Mouse (Mus musculus) kidney, adult 2 months (tissue): ENCODE data around the gene Hist1h4b. TPM values are rescaled to one million over a fixed set of nuclear protein-coding genes. Genes with fewer than 3 reads are reported as not detected.
A peak's percentile ranks its signal among the peaks of the same experiment; 100 is the strongest.
"Not testable (repeated sequence)": the region's sequence is repeated elsewhere in the genome, so short reads cannot be mapped to it uniquely, and the experiment has no call there.

Experiments
- DNase-seq: peaks from one replicate; pipeline ENCODE4 v3.0.0; 2021
- H3K27ac ChIP-seq: fragments of 200-500 bp; 2 replicates; pipeline ENCODE4 v1.5.1; 2012; ENCODE audit warnings: low read depth, low read length, control low read depth, inconsistent platforms; ENCODE audit not compliant: insufficient read depth
- H3K27me3 ChIP-seq: fragments of 200-500 bp; replicated peaks from 2 replicates; pipeline ENCODE4 v1.6.1; 2012; ENCODE audit warnings: mild to moderate bottlenecking, moderate library complexity, low read length, inconsistent platforms; ENCODE audit not compliant: control insufficient read depth, insufficient read depth
- H3K36me3 ChIP-seq: fragments of 200-500 bp; 2 replicates; pipeline ENCODE4 v1.6.1; 2012; ENCODE audit warnings: mild to moderate bottlenecking, moderate library complexity, low read length, inconsistent platforms; ENCODE audit not compliant: control insufficient read depth, insufficient read depth
- H3K4me1 ChIP-seq: fragments of 200-500 bp; 2 replicates; pipeline ENCODE4 v1.6.1; 2011; ENCODE audit warnings: low read length; ENCODE audit not compliant: control insufficient read depth, insufficient read depth
- H3K4me3 ChIP-seq: fragments of 200-500 bp; 2 replicates; pipeline ENCODE4 v1.5.1; 2011; ENCODE audit warnings: mild to moderate bottlenecking, low read depth, low read length, control low read depth; ENCODE audit not compliant: insufficient read depth
- CTCF ChIP-seq: fragments of 200-500 bp; conservative IDR thresholded peaks from 2 replicates; pipeline ENCODE4 v1.5.1; 2011; ENCODE audit warnings: low read depth, mild to moderate bottlenecking, control low read depth, low read length, moderate library complexity, mixed read lengths; ENCODE audit not compliant: insufficient read depth, insufficient read length
- POLR2A ChIP-seq: fragments of 200-500 bp; IDR thresholded peaks from one replicate; pipeline ENCODE4 v1.6.1; 2011; ENCODE audit warnings: low read depth, low read length, control low read depth
- whole genome bisulfite sequencing: fragments of 180-500 bp; shearing (Covaris S2); methylation state at CpG from one replicate; pipeline ENCODE4 v1.1.7; 2018; 5-methylcytosine and 5-hydroxymethylcytosine counted together
- polyA plus RNA-seq: library from polyadenylated mRNA; depleted of rRNA; stranded (reverse); fragments of >200 nt; gene quantifications from 2 replicates; pipeline ENCODE4 v1.2.3, GENCODE M21; 2012

The Hist1h4b gene
- polyA plus RNA-seq, 1 experiment = 3.1 TPM

DNA sequence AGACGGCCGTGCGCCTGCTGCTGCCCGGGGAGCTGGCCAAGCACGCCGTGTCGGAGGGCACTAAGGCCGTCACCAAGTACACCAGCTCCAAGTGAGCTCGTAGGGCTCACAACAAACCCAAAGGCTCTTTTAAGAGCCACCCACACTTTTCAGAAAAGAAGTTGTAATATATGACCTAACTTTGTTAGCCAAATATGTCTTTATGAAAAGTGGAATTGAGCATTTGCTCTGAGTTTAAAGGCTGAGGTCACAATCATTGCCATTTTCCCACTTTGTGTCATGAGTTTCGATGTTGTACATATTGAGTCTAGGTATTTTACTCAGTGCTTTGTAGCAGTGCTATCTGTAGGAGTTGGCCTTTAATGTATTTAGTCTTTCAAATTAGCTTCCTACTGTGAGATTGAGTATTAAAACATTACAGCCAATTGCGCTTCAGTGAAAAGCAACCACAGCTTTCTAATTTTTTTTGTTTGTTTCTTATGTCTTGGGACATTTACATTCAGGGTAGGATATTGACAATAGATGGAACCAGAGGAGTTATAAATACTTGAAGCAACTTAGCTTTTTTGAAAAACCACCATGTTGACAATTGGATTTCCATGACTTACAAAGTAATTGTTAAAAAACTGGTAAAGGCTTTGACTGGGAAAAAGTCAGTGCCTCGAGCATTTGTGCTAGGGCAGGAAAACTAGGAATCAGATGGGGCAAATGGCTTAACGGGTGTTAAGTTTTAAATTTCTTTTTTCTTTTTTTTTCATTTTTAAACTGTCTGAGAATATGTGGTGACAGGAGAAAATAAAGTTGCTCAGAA, 9.5 kb upstream of the Hist1h4b start:
- peaks cover 5% of the 10 kb centered on the region; the same call in 1 of the 2 replicates for H3K4me1 ChIP-seq
- no peaks in the 10 kb centered on the region for H3K36me3 ChIP-seq
- 9% methylated on average over 13 of the region's 13 CpGs for WGBS
- H3K27me3 ChIP-seq = no peaks in the 10 kb centered on the region
- no peak overlapping the region for H3K27ac ChIP-seq
- TF ChIP-seq CTCF (no peak), POLR2A (no peak)
- DNase-seq = no peak
- no peak overlapping the region for H3K4me3 ChIP-seq

DNA sequence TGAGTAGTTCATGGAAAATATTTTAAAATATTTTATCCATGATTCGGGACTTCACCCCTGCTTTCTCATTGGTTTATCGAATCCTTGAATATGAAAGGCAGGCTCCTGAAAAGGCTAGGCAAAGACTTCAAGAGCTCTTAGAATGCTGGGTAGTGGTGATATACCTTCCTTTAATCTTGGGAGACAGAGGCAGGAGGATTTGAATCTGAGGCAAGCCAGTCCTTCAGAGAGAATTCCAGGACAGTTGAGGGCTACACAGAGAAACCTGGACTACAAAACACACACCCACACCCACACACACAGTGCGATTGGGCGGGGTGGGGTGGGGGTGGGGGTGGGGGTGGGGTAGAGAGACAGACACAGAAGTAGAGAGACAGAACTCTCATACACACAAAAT, 8.9 kb upstream of the Hist1h4b start:
- Histone ChIP-seq H3K27me3 (no peaks in the 10 kb centered on the region), H3K4me1 (peaks cover 5% of the 10 kb centered on the region; the same call in 1 of the 2 replicates), H3K4me3 (no peak overlapping the region), H3K36me3 (no peaks in the 10 kb centered on the region), H3K27ac (no peak overlapping the region)
- WGBS = 17% methylated on average over 4 of the region's 4 CpGs
- TF ChIP-seq CTCF = no peak
- TF ChIP-seq POLR2A = no peak
- no peak for DNase-seq

DNA sequence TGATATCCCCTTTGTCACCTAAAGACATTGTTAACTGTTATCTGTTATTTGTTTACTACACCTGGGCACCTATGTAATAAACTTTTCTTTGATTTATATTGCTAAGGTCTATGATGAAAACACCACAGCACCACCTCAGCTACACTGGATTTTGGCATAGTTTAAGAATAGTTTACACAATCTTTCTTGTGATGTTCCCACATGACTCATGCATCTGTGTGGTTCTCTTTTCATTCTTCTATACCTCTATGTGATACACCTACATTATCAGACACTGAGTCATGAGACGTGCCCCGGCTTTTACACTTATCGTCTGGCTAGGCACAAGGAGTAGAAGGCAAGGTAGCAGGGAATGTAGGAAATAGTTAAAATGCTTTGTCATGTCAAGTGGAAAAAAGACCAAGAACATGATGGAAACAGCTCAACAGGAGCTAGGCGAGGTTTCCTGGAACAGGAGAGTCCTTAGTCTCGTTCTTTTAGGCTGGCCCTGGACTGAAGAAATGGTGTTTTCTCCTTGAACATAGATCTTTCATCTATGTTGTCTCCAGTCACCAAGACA, 7.2 kb upstream of the Hist1h4b start:
- no peaks in the 10 kb centered on the region for H3K36me3 ChIP-seq
- WGBS = 93% methylated on average over 5 of the region's 5 CpGs
- TF ChIP-seq CTCF = no peak
- no peak for TF ChIP-seq POLR2A
- no peak for DNase-seq
- no peak overlapping the region for H3K27ac ChIP-seq
- peaks cover 5% of the 10 kb centered on the region; the same call in 1 of the 2 replicates for H3K4me1 ChIP-seq
- H3K27me3 ChIP-seq = no peaks in the 10 kb centered on the region
- H3K4me3 ChIP-seq = no peak overlapping the region

DNA sequence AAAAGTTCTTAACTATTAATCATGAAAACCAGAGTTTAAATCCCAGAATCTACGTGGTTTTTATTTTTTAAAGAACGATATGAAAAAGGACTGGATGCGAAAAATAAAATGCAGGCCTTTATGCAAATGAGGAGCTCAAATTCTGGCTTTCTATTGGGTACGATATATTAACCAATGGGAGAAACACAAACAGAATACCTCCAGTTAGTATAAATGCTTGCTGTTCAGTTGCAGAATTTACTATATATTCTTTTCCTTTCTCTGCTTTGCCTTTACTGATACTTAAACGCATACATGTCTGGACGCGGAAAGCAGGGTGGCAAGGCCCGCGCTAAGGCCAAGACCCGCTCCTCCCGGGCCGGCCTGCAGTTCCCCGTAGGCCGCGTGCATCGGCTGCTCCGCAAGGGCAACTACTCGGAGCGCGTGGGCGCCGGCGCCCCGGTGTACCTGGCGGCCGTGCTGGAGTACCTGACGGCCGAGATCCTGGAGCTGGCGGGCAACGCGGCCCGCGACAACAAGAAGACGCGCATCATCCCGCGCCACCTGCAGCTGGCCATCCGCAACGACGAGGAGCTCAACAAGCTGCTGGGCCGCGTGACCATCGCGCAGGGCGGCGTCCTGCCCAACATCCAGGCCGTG, 5.9 kb upstream of the Hist1h4b start, which contains the start of gene Hist1h2ab:
TSS of gene Hist1h2ab (plus strand) at position 288 of the 639 bp plus-strand sequence.
- Histone ChIP-seq H3K4me3 (peak within 1 kb of the TSS; percentile 74; the same call in 1 of the 2 replicates), H3K27ac (peak within 1 kb of the TSS; percentile 71)
- H3K36me3 ChIP-seq, H3K27me3 ChIP-seq, H3K4me1 ChIP-seq: not testable (repeated sequence)
- WGBS = 2% methylated on average over 33 of the region's 47 CpGs
- DNase-seq = peak; percentile 66

DNA sequence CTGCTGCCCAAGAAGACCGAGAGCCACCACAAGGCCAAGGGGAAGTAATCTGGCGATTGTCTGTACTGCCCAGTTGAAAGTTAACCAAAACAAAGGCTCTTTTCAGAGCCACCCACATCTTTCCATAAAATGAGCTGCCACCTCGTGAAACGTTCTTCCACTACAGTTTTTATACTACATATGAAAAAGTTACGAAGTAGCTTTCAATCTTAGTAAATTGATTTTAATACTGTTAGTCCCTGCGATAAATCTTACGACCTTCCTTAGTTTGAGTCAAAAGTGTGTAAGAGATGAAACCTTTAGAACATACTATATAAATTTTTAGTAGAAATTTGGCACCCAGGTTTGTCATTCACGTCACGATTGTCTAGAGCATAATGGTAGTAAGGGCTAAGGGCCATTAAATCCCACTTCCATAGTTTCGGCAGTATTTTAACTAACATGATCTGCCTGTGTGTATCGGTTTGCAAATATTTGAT, 5.3 kb upstream of the Hist1h4b start:
- no peak for DNase-seq
- TF ChIP-seq POLR2A (no peak), CTCF (no peak)
- 5% methylated on average over 11 of the region's 11 CpGs for WGBS
- peaks cover 2% of the 10 kb centered on the region; the same call in 1 of the 2 replicates for H3K4me1 ChIP-seq
- H3K27ac ChIP-seq = no peak overlapping the region
- no peak overlapping the region for H3K4me3 ChIP-seq
- H3K36me3 ChIP-seq = no peaks in the 10 kb centered on the region
- no peaks in the 10 kb centered on the region for H3K27me3 ChIP-seq

DNA sequence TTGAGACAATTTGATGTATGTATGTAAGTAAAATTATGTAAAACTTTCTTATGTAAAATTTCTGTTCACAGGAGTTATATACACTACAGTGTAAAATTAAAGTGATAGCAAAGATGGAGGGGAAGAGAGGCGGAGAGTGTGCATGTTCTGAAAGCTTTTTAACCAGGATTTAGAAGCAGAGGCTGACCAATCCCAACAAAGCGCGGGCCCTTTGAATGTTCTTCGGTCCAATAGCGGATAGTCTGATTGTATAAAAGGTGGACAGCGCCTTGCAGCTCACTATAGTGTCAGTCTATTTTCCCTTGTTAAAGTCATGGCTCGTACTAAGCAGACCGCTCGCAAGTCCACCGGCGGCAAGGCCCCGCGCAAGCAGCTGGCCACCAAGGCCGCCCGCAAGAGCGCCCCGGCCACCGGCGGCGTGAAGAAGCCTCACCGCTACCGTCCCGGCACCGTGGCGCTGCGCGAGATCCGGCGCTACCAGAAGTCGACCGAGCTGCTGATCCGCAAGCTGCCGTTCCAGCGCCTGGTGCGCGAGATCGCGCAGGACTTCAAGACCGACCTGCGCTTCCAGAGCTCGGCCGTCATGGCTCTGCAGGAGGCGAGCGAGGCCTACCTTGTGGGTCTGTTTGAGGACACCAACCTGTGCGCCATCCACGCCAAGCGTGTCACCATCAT, 4.6 kb upstream of the Hist1h4b start, which contains the start of gene Hist1h3b:
TSS of gene Hist1h3b (plus strand) at position 201 of the 675 bp plus-strand sequence.
- not testable (repeated sequence) for H3K27me3 ChIP-seq, H3K36me3 ChIP-seq, H3K4me1 ChIP-seq
- DNase-seq = peak; percentile 88
- 4% methylated on average over 18 of the region's 47 CpGs for WGBS
- Histone ChIP-seq H3K27ac (peak within 1 kb of the TSS; percentile 71), H3K4me3 (peak within 1 kb of the TSS; percentile 74; the same call in 1 of the 2 replicates)
